Mouse (Mus musculus): ENCODE results near the gene Gpx1. TPM values are rescaled to one million over a fixed set of nuclear protein-coding genes. Genes with fewer than 3 reads are reported as not detected.

Gpx1 gene
- total RNA-seq, 2 experiments from 2014 or later: 2,741 to 4,218 TPM

DNA sequence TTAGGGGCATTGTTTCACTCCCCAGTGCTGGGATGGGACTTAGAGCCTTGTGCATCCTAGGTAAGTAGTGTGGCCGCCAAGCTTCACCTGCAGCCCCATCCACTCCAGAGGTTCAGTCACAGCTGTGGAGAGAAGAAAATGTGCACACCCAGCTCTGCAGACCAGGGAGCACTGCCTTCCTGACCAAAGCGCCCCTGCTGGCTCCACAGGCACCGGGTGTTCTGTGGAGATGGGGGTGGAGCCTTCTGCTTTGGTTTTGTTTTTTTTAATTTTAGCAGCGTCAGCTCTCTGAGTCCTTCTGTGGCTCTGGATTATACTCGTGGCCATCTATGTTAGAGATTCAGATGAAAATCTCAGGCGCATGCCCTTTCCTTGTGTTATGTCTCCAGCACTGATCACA, 50.5 kb downstream of the Gpx1 start:
- ATAC-seq (replicated peaks; ENCODE audit: low FRiP score, poor library complexity, severe bottlenecking): no peak

Other genes starting within 250 kb of the Gpx1 start
- 265 and 389 TPM in 2 replicates for gene Apeh, start 244.3 kb upstream of the Gpx1 start, total RNA-seq (2015; ENCODE audit: low replicate concordance)
- 454 and 497 TPM in 2 replicates for gene Apeh, start 244.3 kb upstream of the Gpx1 start, total RNA-seq (2017; ENCODE audit: low replicate concordance)
- under 0.01 and 0.42 TPM in 2 replicates for gene Bsn, start 148.5 kb upstream of the Gpx1 start, total RNA-seq (2015; ENCODE audit: low replicate concordance)
- 1.5 TPM in 1 of 2 replicates, not detected in the other for gene Bsn, start 148.5 kb upstream of the Gpx1 start, total RNA-seq (2017; ENCODE audit: low replicate concordance)
- gene Dag1, start 74.9 kb upstream of the Gpx1 start, total RNA-seq (2015; ENCODE audit: low replicate concordance): 11.2 and 14.3 TPM in 2 replicates
- gene Dag1, start 74.9 kb upstream of the Gpx1 start, total RNA-seq (2017; ENCODE audit: low replicate concordance): 5.4 and 6.3 TPM in 2 replicates
- not detected in 2 replicates for gene Nicn1, start 48.5 kb upstream of the Gpx1 start, total RNA-seq (2015; ENCODE audit: low replicate concordance)
- gene Nicn1, start 48.5 kb upstream of the Gpx1 start, total RNA-seq (2017; ENCODE audit: low replicate concordance): 0.64 and 0.91 TPM in 2 replicates
- not detected in 2 replicates for gene Amt, start 42.0 kb upstream of the Gpx1 start, total RNA-seq (2015; ENCODE audit: low replicate concordance)
- gene Amt, start 42.0 kb upstream of the Gpx1 start, total RNA-seq (2017; ENCODE audit: low replicate concordance): not detected in 2 replicates
- 157 and 175 TPM in 2 replicates for gene Rhoa, start 32.8 kb upstream of the Gpx1 start, total RNA-seq (2015; ENCODE audit: low replicate concordance)
- 253 and 313 TPM in 2 replicates for gene Rhoa, start 32.8 kb upstream of the Gpx1 start, total RNA-seq (2017; ENCODE audit: low replicate concordance)
- 5.9 and 11.5 TPM in 2 replicates for gene Tcta, start 32.7 kb upstream of the Gpx1 start, total RNA-seq (2015; ENCODE audit: low replicate concordance)
- 2.3 and 2.4 TPM in 2 replicates for gene Tcta, start 32.7 kb upstream of the Gpx1 start, total RNA-seq (2017; ENCODE audit: low replicate concordance)
- gene Usp4, start 8.9 kb downstream of the Gpx1 start, total RNA-seq (2015; ENCODE audit: low replicate concordance): 162 and 251 TPM in 2 replicates
- gene Usp4, start 8.9 kb downstream of the Gpx1 start, total RNA-seq (2017; ENCODE audit: low replicate concordance): 123 and 148 TPM in 2 replicates
- 2.1 and 2.2 TPM in 2 replicates for gene 1700102P08Rik, start 53.9 kb downstream of the Gpx1 start, total RNA-seq (2015; ENCODE audit: low replicate concordance)
- gene 1700102P08Rik, start 53.9 kb downstream of the Gpx1 start, total RNA-seq (2017; ENCODE audit: low replicate concordance): 1.2 and 4.6 TPM in 2 replicates
- not detected in 2 replicates for gene Ccdc36, start 89.6 kb downstream of the Gpx1 start, total RNA-seq (2015; ENCODE audit: low replicate concordance)
- gene Ccdc36, start 89.6 kb downstream of the Gpx1 start, total RNA-seq (2017; ENCODE audit: low replicate concordance): 1.1 TPM in 1 of 2 replicates, not detected in the other
- not detected in 2 replicates for gene BC048562, start 97.6 kb downstream of the Gpx1 start, total RNA-seq (2015; ENCODE audit: low replicate concordance)
- gene BC048562, start 97.6 kb downstream of the Gpx1 start, total RNA-seq (2017; ENCODE audit: low replicate concordance): not detected in 2 replicates
- gene Ccdc71, start 121.6 kb downstream of the Gpx1 start, total RNA-seq (2015; ENCODE audit: low replicate concordance): 3.4 and 23.4 TPM in 2 replicates
- 9.5 and 14.6 TPM in 2 replicates for gene Ccdc71, start 121.6 kb downstream of the Gpx1 start, total RNA-seq (2017; ENCODE audit: low replicate concordance)
- 2.5 and 2.9 TPM in 2 replicates for gene Klhdc8b, start 122.7 kb downstream of the Gpx1 start, total RNA-seq (2015; ENCODE audit: low replicate concordance)
- 5.4 TPM in 1 of 2 replicates, not detected in the other for gene Klhdc8b, start 122.7 kb downstream of the Gpx1 start, total RNA-seq (2017; ENCODE audit: low replicate concordance)
- not detected in 2 replicates for gene Lamb2, start 140.8 kb downstream of the Gpx1 start, total RNA-seq (2015; ENCODE audit: low replicate concordance)
- gene Lamb2, start 140.8 kb downstream of the Gpx1 start, total RNA-seq (2017; ENCODE audit: low replicate concordance): not detected in 2 replicates
- 52.6 and 63.7 TPM in 2 replicates for gene Usp19, start 151.7 kb downstream of the Gpx1 start, total RNA-seq (2015; ENCODE audit: low replicate concordance)
- 54.7 and 58.7 TPM in 2 replicates for gene Usp19, start 151.7 kb downstream of the Gpx1 start, total RNA-seq (2017; ENCODE audit: low replicate concordance)
- 67.5 and 85.1 TPM in 2 replicates for gene Qars, start 168.8 kb downstream of the Gpx1 start, total RNA-seq (2015; ENCODE audit: low replicate concordance)
- gene Qars, start 168.8 kb downstream of the Gpx1 start, total RNA-seq (2017; ENCODE audit: low replicate concordance): 78.3 and 79.2 TPM in 2 replicates
- gene Qrich1, start 177.9 kb downstream of the Gpx1 start, total RNA-seq (2015; ENCODE audit: low replicate concordance): 92.6 and 141 TPM in 2 replicates
- gene Qrich1, start 177.9 kb downstream of the Gpx1 start, total RNA-seq (2017; ENCODE audit: low replicate concordance): 117 and 139 TPM in 2 replicates
- gene Impdh2, start 221.4 kb downstream of the Gpx1 start, total RNA-seq (2015; ENCODE audit: low replicate concordance): 28.8 and 75.0 TPM in 2 replicates
- gene Impdh2, start 221.4 kb downstream of the Gpx1 start, total RNA-seq (2017; ENCODE audit: low replicate concordance): 37.1 and 46.5 TPM in 2 replicates
- 16.3 and 22.0 TPM in 2 replicates for gene Ndufaf3, start 228.5 kb downstream of the Gpx1 start, total RNA-seq (2015; ENCODE audit: low replicate concordance)
- 1.4 and 37.6 TPM in 2 replicates for gene Ndufaf3, start 228.5 kb downstream of the Gpx1 start, total RNA-seq (2017; ENCODE audit: low replicate concordance)
- 47.8 and 48.7 TPM in 2 replicates for gene Dalrd3, start 231.0 kb downstream of the Gpx1 start, total RNA-seq (2015; ENCODE audit: low replicate concordance)
- 18.7 and 23.7 TPM in 2 replicates for gene Dalrd3, start 231.0 kb downstream of the Gpx1 start, total RNA-seq (2017; ENCODE audit: low replicate concordance)
- gene Wdr6, start 239.8 kb downstream of the Gpx1 start, total RNA-seq (2015; ENCODE audit: low replicate concordance): 2.9 and 6.8 TPM in 2 replicates
- gene Wdr6, start 239.8 kb downstream of the Gpx1 start, total RNA-seq (2017; ENCODE audit: low replicate concordance): 1.4 and 3.7 TPM in 2 replicates

Measured in erythroid progenitor cell, adult 5-6 weeks (primary cell).